Mouse (Mus musculus): Measurements from ENCODE around the gene Fstl1.

DNA sequence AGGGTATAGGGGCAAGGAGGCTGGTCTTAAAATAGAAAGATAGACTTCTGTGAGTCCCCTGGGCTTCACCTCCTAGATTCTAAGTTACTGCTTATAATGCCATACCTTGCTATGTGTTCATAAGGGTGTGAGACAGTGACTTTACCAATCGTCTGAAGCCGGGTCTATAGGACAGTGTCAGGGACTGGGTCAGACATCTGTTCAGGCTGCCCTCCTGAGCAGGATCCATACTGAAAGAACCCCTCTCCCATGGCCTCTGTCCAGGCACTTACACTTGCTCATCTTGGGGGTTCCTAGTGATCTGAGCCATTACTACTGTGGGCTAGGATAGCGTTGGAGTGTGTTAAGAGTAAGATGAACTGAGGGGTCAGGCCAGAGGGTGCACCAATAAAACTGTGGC, 49.6 kb downstream of the Fstl1 start:
- TF ChIP-seq MXI1 (IDR thresholded peaks at IDR 0.05; ENCODE audit: low read depth, low read length) (no peak), GABPA (IDR thresholded peaks at IDR 0.05; ENCODE audit: insufficient replicate concordance, low read depth, low read length) (no peak), CTCF (conservative IDR thresholded peaks at IDR 0.05 in 1 of 2, IDR thresholded peaks at IDR 0.05 in 1 of 2; ENCODE audit: low read depth in 2 of 2, low read length in 2 of 2) (no peak), RAD21 (IDR thresholded peaks at IDR 0.05; ENCODE audit: low read depth, low read length) (no peak), POLR2A (IDR thresholded peaks at IDR 0.05; ENCODE audit: low read depth, low read length) (no peak), MAFK (IDR thresholded peaks at IDR 0.05; ENCODE audit: insufficient replicate concordance, low read length) (no peak), ZKSCAN1 (IDR thresholded peaks at IDR 0.05; ENCODE audit: borderline replicate concordance, low read depth, low read length) (no peak), CHD1 (IDR thresholded peaks at IDR 0.05; ENCODE audit: low read depth, low read length) (no peak)
